Mouse (Mus musculus): ENCODE results near the gene Cdk5rap1. TPM values are rescaled to one million over a fixed set of nuclear protein-coding genes. Genes with fewer than 3 reads are reported as not detected.

The Cdk5rap1 gene
- polyA plus RNA-seq (2017; shearing (Covaris generic)): 17.7 TPM

GRCm38 (mm10) chr2:154372842-154373500, at the start of gene Cdk5rap1:
TSS of gene Cdk5rap1 (minus strand) at chr2:154373010.

DNA sequence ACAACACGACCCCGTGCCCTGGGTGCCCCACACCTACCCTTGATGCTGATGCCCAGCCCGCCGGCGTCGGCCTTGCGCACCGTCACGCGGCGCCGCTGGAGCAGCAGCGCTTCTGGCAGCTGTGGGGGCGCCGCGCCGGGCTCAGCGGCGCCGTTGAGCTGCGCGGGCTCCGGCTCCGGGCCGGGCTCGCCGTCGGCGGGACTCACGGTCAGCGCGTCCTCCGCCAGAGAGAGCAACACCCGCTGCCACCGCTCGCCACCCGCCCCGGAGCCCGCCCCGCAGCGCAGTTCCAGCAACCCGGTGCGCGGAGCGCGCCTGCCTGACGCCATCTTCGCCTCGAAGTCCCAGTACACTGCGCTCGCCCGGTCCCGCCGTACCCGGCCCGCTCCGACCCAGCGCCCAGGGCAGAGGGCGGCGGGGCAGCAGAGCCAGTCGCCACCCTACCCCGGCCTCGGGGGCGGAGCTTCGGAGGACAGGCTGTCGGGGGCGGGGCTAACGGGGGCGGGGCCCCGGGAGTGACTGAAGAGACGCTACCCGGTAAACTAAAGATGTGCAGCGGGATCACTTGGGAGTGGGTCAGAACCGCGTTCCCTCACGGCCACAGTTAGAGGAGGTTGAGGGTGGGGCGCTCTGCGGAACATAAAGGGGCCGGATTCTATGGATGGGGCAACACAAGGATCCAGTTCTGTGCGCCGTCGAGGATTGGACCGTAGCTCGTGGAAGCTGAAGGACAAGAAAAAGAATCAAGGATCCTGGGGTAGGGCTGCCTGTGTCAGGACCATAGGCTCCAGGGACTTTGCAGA, 35.0 kb upstream of the Cdk5rap1 start, which contains the start of gene Snta1:
TSS of gene Snta1 (minus strand) at position 457 of the 803 bp plus-strand sequence.

DNA sequence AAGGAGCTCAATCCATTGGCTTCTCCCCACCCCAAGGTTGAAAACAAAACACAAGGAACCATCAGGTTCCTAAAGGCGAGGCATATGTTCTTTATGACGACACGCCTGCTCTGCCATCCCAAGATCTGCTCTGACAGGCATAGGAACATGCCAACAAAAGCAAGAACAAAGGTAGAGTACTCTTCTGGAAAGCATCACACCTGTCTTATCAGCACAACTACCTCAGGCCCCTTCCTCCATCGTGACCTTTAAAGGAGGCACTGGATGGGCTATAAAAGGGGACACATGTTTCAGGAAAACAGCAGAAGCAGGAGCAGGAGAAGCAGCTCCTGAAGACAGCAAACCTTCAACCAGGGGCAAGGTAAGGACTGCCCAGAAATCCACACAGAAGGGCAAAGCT, 65.9 kb downstream of the Cdk5rap1 start, which contains the start of gene Bpifb9b:
TSS of gene Bpifb9b (plus strand) at position 301 of the 400 bp plus-strand sequence.

Other genes with a start within 250 kb of the Cdk5rap1 start
- gene Bpifa3, start 242.7 kb downstream of the Cdk5rap1 start, polyA plus RNA-seq (2017; shearing (Covaris generic)): not detected
- not detected for gene Bpifa1, start 230.1 kb downstream of the Cdk5rap1 start, polyA plus RNA-seq (2017; shearing (Covaris generic))
- not detected for gene Bpifa5, start 210.4 kb downstream of the Cdk5rap1 start, polyA plus RNA-seq (2017; shearing (Covaris generic))
- gene Bpifb1, start 182.2 kb downstream of the Cdk5rap1 start, polyA plus RNA-seq (2017; shearing (Covaris generic)): not detected
- not detected for gene Bpifb5, start 149.3 kb downstream of the Cdk5rap1 start, polyA plus RNA-seq (2017; shearing (Covaris generic))
- gene Bpifb9a, start 115.2 kb downstream of the Cdk5rap1 start, polyA plus RNA-seq (2017; shearing (Covaris generic)): not detected
- not detected for gene Bpifb9b, start 65.8 kb downstream of the Cdk5rap1 start, polyA plus RNA-seq (2017; shearing (Covaris generic))
- not detected for gene Snta1, start 35.1 kb upstream of the Cdk5rap1 start, polyA plus RNA-seq (2017; shearing (Covaris generic))
- 11.5 TPM for gene Cbfa2t2, start 63.5 kb upstream of the Cdk5rap1 start, polyA plus RNA-seq (2017; shearing (Covaris generic))
- gene 1700003F12Rik, start 174.1 kb upstream of the Cdk5rap1 start, polyA plus RNA-seq (2017; shearing (Covaris generic)): not detected
- not detected for gene Actl10, start 178.8 kb upstream of the Cdk5rap1 start, polyA plus RNA-seq (2017; shearing (Covaris generic))
- 1.1 TPM for gene Necab3, start 185.9 kb upstream of the Cdk5rap1 start, polyA plus RNA-seq (2017; shearing (Covaris generic))
- 1.9 TPM for gene E2f1, start 196.9 kb upstream of the Cdk5rap1 start, polyA plus RNA-seq (2017; shearing (Covaris generic))
- gene Pxmp4, start 230.7 kb upstream of the Cdk5rap1 start, polyA plus RNA-seq (2017; shearing (Covaris generic)): 25.2 TPM
- gene Zfp341, start 240.3 kb upstream of the Cdk5rap1 start, polyA plus RNA-seq (2017; shearing (Covaris generic)): 0.56 TPM
- gene 4930519P11Rik, start 240.4 kb upstream of the Cdk5rap1 start, polyA plus RNA-seq (2017; shearing (Covaris generic)): not detected

Data from activated CD4-positive, CD25-positive, alpha-beta regulatory T cell, adult 9 weeks (primary cell).